Mouse (Mus musculus) adrenal gland, adult 8-10 months (tissue): ENCODE data around the gene Rpl13a. TPM values are rescaled to one million over a fixed set of nuclear protein-coding genes. Genes with fewer than 3 reads are reported as not detected.

Source experiments
- DNase-seq: peaks from one replicate; pipeline ENCODE4 v3.0.0; 2022
- microRNA-seq, 2 experiments: library from miRNA; unstranded; fragments of <30 nt; microRNA quantifications; one replicate each; pipeline ENCODE4 v1.2.0; 2022
- total RNA-seq, 4 experiments: library from RNA; stranded (reverse); gene quantifications; 2 replicates each; pipeline ENCODE4 v1.2.4; 2022

The Rpl13a gene
- total RNA-seq, 4 experiments from 2014 or later: 1,558 to 1,710 (median 1,647) TPM

GRCm38 (mm10) chr7:45090251-45090977 is 38.1 kb downstream of the Rpl13a start:
- DNase-seq: no peak

- no peak for DNase-seq
Observed at GRCm38 (mm10) chr7:45088597-45088996, 40.0 kb downstream of the Rpl13a start.

DNA sequence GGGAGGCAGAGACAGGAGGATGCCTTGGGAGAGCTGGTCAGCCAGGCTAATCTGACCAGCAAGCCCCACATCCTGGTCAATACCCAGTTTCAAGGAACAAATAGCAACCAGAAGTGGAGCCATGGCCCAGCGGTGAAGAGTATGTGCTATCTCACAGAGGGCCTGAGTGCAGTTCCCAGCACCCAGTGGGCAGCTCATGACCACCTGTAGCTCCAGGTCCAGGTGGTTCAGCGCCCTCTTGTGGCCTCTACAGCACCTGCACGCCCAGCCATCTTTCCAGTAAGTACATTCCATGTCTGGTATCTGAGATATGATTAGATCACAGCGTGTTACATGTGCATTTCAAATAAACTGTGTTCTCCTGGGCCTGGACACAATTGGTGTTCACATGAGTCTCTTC is 42.5 kb downstream of the Rpl13a start:
- no peak for DNase-seq

DNA sequence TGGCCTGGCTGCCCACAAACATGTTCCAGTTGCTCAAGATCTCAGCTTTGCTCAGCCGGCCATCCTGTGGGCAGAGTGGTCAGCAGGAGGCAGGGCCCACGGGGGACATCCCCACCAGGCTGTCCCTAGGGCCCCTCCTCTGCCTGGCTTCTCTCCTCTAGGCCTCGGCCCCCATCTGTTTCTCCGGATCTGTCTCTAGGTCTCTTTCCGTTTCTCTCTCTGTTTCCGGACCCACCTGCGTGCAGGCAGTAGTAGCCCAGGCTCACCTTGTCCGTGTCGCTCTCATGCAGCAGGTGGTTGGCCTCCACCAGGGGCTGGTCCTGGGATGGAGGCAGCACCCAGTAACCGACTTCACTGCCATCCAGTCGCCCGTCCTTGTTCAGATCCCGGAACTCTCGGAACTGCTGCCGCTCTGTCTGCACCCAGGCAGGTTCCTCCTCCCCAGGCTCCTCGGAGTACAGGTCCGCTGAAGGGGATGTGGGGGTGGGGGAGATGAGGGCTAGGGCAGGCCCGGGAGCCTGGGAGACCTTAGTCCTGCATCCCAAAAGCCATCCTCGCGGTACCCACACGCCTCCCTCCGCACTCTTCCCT is 45.2 kb downstream of the Rpl13a start:
- DNase-seq: no peak

DNA sequence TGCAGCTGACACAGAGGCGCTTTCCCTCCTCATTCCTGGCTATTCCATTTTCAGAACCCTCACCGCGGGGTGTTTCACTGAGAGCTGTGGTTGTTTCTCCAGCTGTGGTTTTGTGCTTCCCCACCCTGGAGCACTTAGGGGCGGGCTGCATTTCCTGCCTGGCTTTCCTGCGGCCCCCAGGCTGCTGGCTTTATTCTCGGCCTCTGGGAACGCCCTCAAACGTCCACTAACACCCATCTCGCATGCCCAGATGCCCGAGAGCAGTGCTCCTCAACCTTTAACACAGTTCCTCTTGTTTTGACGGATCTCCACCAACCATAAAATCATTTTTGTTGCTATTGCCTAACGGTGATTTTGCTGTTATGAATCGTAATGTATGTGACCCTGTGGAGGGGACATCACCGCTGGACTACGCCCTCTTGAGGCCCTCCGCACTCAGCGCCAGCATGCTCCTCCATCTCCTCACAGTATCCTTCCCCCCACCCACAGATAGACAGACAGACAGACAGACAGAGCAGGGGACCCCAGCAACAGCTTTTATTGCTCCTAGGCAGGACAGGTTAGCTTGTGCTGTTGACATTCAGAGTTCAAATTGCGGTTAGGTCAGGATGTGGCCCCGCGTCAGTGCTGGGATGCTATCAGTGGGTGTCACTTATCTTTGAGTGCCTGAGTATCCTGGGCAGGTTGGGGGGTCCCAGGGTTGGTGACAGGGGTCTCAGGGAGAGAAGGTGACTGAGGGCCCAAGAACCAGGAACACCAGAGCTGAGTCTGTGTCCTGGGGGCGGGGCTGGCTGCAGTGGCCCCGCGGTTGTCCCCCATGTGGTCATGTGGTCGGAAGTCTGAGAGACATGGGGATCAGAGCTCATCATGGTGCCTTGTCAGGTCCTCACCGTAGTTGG is 45.9 kb downstream of the Rpl13a start:
- no peak for DNase-seq

GRCm38 (mm10) chr7:45081016-45081415 is 47.5 kb downstream of the Rpl13a start:
- DNase-seq: no peak

- peak; percentile 85 for DNase-seq
Observed at GRCm38 (mm10) chr7:45079856-45080255, 48.7 kb downstream of the Rpl13a start.

DNA sequence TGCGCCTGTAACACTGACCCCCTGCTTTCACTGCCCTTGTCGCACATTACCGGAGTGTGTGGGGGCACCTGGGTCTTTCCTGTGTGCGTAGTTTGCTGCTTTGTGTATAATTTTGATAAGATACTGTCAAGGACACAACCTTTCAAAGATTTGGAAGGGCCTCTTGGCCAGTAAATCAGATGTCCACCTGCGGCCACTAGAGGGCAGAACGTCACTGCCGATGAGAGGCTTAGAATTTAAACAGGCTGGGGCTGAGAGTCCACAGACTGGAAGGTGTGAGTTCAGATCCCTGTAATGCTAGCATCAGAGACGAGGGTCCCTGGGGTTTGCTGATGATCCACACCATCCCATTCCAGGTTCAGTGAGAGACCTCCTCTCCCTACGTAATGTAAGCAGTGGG is 50.0 kb downstream of the Rpl13a start:
- DNase-seq: no peak

GRCm38 (mm10) chr7:45077829-45078228 is 50.7 kb downstream of the Rpl13a start:
- no peak for DNase-seq

DNA sequence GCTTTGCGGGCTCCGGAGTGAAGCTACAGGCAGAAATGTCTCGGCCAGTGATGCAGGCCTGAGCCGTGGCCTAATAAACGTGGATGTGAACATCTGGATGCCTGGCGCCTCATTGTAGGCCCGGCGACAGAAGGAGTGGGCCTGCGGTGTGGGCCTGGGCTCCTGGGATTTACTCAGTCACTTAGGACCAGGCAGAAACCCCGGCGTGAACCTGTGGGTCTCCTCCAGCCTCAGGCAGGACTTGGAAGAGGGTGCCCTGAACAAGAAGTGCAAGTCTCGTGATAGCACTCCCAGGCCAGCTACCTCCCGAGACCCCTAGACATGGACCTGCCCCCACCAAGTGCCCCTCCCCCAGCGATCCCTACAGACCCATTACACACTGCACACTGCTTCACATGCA is 51.2 kb downstream of the Rpl13a start:
- no peak for DNase-seq

- no peak for DNase-seq
Observed at GRCm38 (mm10) chr7:45076501-45076900, 52.1 kb downstream of the Rpl13a start.

Small RNA genes within 50 kb of the gene (microRNA-seq; reads per million reads assigned to microRNA genes)
- gene Mir150 (192 to 499 reads per million in 2 experiments), gene Mir5121 (12.4 to 33.3 reads per million in 2 experiments), gene Mir7055 (0 reads per million in 2 experiments)

Other genes starting within 250 kb of the Rpl13a start
- gene Med25, start 236.0 kb downstream of the Rpl13a start, total RNA-seq: 100 to 1,000 TPM in 2 of 4 experiments, 10 to 100 TPM in 2; 85.0 to 118 (median 96.5) TPM
- 10 to 100 TPM; 27.2 to 46.8 (median 38.4) TPM for gene Fuz, start 232.7 kb downstream of the Rpl13a start, total RNA-seq
- gene Ap2a1, start 199.3 kb downstream of the Rpl13a start, total RNA-seq: 100 to 1,000 TPM in 3 of 4 experiments, 10 to 100 TPM in 1; 99.8 to 139 (median 118) TPM
- gene Tsks, start 185.6 kb downstream of the Rpl13a start, total RNA-seq: not detected
- gene Cpt1c, start 153.9 kb downstream of the Rpl13a start, total RNA-seq: 10 to 100 TPM; 13.7 to 28.4 (median 20.4) TPM
- 100 to 1,000 TPM; 221 to 296 (median 243) TPM for gene Prmt1, start 142.2 kb downstream of the Rpl13a start, total RNA-seq
- gene Irf3, start 131.1 kb downstream of the Rpl13a start, total RNA-seq: 100 to 1,000 TPM; 118 to 180 (median 144) TPM
- gene Bcl2l12, start 130.0 kb downstream of the Rpl13a start, total RNA-seq: 10 to 100 TPM; 15.9 to 34.1 (median 22.1) TPM
- 100 to 1,000 TPM in 2 of 4 experiments, 10 to 100 TPM in 2; 88.5 to 120 (median 101) TPM for gene Scaf1, start 112.4 kb downstream of the Rpl13a start, total RNA-seq
- gene Rras, start 110.8 kb downstream of the Rpl13a start, total RNA-seq: 100 to 1,000 TPM in 3 of 4 experiments, 10 to 100 TPM in 1; 89.6 to 138 (median 129) TPM
- gene Prr12, start 75.9 kb downstream of the Rpl13a start, total RNA-seq: 10 to 100 TPM; 64.6 to 86.8 (median 70.0) TPM
- gene Nosip, start 66.3 kb downstream of the Rpl13a start, total RNA-seq: 10 to 100 TPM; 57.5 to 81.7 (median 66.6) TPM
- gene Prrg2, start 66.1 kb downstream of the Rpl13a start, total RNA-seq: 10 to 100 TPM; 16.4 to 20.5 (median 17.1) TPM
- 10 to 100 TPM; 33.1 to 51.0 (median 37.1) TPM for gene Rcn3, start 36.5 kb downstream of the Rpl13a start, total RNA-seq
- gene Fcgrt, start 24.9 kb downstream of the Rpl13a start, total RNA-seq: 100 to 1,000 TPM; 105 to 151 (median 125) TPM
- gene Rps11, start 4.3 kb downstream of the Rpl13a start, total RNA-seq: 1,000 to 10,000 TPM; 1,085 to 1,250 (median 1,138) TPM
- gene Gm45713, start 7.5 kb upstream of the Rpl13a start, total RNA-seq: not detected
- gene Flt3l, start 7.7 kb upstream of the Rpl13a start, total RNA-seq: 10 to 100 TPM; 20.4 to 56.7 (median 39.5) TPM
- 10 to 100 TPM; 58.4 to 73.0 (median 68.9) TPM for gene Pih1d1, start 25.5 kb upstream of the Rpl13a start, total RNA-seq
- 10 to 100 TPM; 76.3 to 79.7 (median 77.2) TPM for gene Aldh16a1, start 25.8 kb upstream of the Rpl13a start, total RNA-seq
- gene Slc17a7, start 35.2 kb upstream of the Rpl13a start, total RNA-seq: 1 to 10 TPM in 1 of 4 experiments, under 1 TPM in 3; 0.46 to 1.1 (median 0.65) TPM
- not detected for gene Gfy, start 50.8 kb upstream of the Rpl13a start, total RNA-seq
- not detected for gene Pth2, start 52.2 kb upstream of the Rpl13a start, total RNA-seq
- gene Ccdc155, start 76.1 kb upstream of the Rpl13a start, total RNA-seq: 1 to 10 TPM in 1 of 4 experiments, under 1 TPM in 3; 0.12 to 1.2 (median 0.29) TPM
- not detected for gene Dkkl1, start 83.4 kb upstream of the Rpl13a start, total RNA-seq
- 10 to 100 TPM; 10.7 to 14.1 (median 12.0) TPM for gene Tead2, start 87.0 kb upstream of the Rpl13a start, total RNA-seq
- gene Cd37, start 110.4 kb upstream of the Rpl13a start, total RNA-seq: 10 to 100 TPM in 1 of 4 experiments, 1 to 10 TPM in 3; 4.9 to 11.2 (median 7.0) TPM
- gene Slc6a16, start 112.3 kb upstream of the Rpl13a start, total RNA-seq: under 1 TPM in 1 of 4 experiments, not detected in 3; 0.37 TPM
- gene Slc6a21, start 148.8 kb upstream of the Rpl13a start, total RNA-seq: under 1 TPM in 1 of 4 experiments, not detected in 3; 0.26 TPM
- gene Trpm4, start 205.0 kb upstream of the Rpl13a start, total RNA-seq: 10 to 100 TPM in 2 of 4 experiments, 1 to 10 TPM in 2; 5.8 to 19.1 (median 10.4) TPM
- gene Hrc, start 206.5 kb upstream of the Rpl13a start, total RNA-seq: under 1 TPM; 0.09 to 0.31 (median 0.26) TPM
- gene Ppfia3, start 238.3 kb upstream of the Rpl13a start, total RNA-seq: 1 to 10 TPM; 2.8 to 7.2 (median 4.7) TPM
- gene Lin7b, start 241.8 kb upstream of the Rpl13a start, total RNA-seq: 10 to 100 TPM in 2 of 4 experiments, 1 to 10 TPM in 2; 1.8 to 14.1 (median 7.6) TPM